Mouse (Mus musculus): ENCODE data around the gene Atxn2. TPM values are rescaled to one million over a fixed set of nuclear protein-coding genes. Genes with fewer than 3 reads are reported as not detected.

Atxn2 gene
- total RNA-seq, 2 experiments from 2014 or later, result 215 to 226 TPM

GRCm38 (mm10) chr5:121761459-121761858 lies 50.3 kb downstream of the Atxn2 start:
- no peak for DNase-seq (ENCODE audit: low spot score in 2 of 2)

- DNase-seq (ENCODE audit: low spot score in 2 of 2), result no peak
These were observed 51.8 kb downstream of the Atxn2 start for GRCm38 (mm10) chr5:121762949-121763348.

DNA sequence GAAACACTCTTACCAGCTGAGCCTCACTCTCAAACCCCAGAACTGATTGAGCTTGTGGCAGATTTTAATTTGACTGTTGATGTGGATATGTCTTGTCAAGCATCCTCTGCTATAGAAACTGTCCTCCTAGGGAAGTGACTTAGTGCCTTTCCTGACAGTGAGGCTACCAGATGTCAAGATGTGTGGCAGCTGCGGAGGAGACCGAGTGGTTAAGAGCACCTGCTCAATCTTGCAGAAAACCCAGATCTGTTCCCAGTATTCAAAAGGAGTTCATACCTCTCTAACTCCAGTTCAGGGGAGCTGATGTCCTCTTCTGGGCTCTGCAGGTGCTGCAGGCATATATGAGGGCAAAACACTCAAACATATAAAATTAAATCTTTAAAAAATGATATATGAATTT lies 53.9 kb downstream of the Atxn2 start:
- DNase-seq (ENCODE audit: low spot score in 2 of 2), result no peak

DNA sequence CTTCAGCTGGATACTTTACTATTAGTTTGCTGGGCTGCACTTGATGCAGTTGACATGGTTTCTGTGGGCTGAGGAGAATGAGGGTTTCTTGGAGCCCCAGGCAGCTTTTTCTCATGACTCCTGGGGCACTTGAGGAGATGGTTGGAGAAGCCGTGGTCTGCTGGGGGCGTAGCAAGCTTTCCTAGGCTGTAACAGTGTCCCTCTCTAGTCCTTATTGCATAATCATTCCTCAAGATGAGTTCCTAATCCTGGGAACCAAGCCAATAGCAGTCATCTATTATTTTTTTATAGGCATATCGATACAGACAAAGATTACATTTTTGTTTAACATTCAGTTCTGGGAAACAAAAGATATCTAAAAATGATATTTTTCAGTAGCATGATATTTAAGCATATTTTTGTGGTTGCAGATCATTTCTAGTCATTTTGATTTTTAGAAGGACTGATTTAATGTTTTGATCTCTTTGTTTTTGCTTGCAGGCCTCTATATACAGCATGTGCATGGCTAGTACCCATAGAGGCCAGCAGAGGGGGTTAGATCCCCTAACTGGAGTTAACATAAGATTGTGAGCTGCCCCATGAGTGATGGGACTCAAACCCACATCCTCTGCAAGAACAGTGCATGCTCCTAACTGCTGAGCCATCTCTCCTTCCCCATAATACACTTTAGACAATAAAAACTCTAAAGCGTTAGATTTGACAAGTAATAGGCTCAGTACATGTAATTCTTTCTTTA lies 55.1 kb downstream of the Atxn2 start:
- no peak for DNase-seq (ENCODE audit: low spot score in 2 of 2)

DNA sequence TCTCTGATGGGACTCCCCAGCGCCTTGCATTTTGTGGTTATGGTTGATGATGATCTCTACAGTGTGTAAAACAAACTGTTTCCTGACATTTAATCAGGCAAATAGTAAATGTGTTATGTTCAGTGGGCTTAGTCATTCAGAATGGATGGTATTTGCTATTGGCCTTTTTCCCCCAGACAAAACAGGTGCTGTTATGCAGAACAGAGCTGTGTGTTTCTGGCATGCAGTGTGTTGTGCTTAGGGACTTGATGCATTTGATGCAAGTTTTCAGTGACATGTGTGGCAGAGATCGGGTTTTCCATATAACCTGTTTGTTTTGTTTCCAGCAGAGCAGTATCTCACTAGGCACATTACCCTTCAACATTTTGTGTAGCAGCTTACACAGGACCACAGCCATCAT lies 56.4 kb downstream of the Atxn2 start:
- DNase-seq (ENCODE audit: low spot score in 2 of 2), result no peak

DNA sequence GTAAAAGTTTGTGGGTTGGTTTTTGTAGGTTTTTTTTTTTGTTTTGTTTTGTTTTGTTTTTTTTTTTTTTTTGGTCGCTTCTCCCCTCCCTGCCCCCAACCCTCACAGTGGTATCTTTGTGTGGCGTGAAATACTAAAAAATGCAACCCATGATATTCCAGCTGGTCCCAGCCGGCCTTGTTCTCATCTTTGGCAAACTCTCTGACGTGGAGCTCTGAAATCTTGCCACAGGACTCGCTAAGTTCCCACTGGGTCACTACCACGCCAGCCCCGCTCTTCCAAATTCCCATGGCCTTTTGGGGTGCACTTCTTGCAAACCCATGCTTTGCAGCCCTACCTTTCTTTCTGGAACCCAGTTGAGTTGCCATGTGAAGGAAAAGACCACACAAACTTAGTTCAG lies 58.7 kb downstream of the Atxn2 start:
- DNase-seq (ENCODE audit: low spot score in 2 of 2), result no peak

DNA sequence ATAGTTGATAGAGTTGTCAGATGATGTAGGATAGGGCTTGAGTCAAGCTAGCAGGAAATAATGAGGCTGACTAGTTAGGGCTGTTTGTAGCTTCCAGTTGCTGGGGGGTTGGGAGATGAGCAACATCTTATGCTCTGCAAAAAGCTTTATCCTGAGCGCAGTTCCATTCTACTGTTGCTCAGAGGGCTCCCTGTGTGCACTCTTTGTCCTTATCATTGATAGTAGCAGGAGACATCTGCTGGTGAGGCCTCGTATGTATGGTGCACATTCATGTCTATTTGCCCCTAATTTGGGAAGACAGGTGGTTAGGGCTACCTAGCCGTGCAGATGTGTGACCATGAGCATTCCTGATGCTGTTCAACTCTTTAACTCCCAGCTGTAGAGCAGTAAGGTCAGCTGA lies 60.5 kb downstream of the Atxn2 start:
- no peak for DNase-seq (ENCODE audit: low spot score in 2 of 2)

DNA sequence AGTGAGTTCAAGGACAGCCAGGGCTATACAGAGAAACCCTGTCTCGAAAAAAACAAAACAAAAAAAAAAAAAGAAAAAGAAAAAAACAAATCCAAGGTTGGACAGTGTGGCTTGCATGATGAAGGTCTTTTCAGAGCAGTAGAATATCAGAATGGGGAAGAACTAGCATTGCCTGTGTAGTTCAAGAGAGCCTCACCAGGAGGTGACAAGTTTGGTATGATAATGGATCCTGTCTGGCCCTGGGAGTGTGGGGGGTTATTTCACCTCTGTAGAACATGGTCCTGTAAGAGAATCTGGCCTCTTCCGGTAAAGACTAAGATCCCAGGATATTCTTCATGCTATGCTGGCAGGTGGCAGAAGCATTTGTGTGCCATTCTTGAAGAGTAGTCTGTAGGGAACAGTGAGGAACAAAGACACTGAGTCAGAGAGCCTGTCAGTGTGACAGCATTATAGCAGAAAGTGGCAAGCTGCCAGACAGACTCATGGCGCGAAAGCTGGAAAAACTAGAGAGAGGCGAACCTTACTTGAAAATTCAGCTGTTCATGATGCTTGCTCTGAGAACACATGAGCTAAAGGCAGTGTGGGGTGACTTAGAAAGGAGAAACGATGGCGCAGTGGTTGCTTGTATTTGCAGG lies 67.5 kb downstream of the Atxn2 start:
- DNase-seq (ENCODE audit: low spot score in 2 of 2), result peak; percentile 63 to 67

DNA sequence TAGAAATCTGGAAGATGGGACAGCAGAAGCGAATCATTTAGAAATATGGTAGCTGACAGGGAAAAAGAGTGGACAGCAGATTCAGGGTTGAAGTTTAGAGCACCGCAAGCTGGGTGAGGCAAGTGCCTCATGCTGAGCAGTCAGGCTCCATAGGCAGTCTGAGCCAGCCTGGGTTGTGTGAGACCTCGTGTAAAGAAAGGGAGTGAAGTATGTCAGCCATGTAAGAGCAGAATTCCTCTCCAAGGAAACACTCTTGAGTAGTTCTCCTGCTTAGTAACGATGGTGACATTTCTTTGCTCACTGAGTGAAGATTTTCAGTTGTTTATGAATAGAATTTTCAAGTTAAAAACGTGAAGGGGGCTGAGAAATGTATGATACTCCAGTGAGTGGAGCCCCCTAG lies 69.0 kb downstream of the Atxn2 start:
- no peak for DNase-seq (ENCODE audit: low spot score in 2 of 2)

- DNase-seq (ENCODE audit: low spot score in 2 of 2), result no peak
These were observed 71.3 kb downstream of the Atxn2 start for GRCm38 (mm10) chr5:121782467-121782866.

- no peak for DNase-seq (ENCODE audit: low spot score in 2 of 2)
These were observed 72.8 kb downstream of the Atxn2 start for GRCm38 (mm10) chr5:121783862-121784500.

DNA sequence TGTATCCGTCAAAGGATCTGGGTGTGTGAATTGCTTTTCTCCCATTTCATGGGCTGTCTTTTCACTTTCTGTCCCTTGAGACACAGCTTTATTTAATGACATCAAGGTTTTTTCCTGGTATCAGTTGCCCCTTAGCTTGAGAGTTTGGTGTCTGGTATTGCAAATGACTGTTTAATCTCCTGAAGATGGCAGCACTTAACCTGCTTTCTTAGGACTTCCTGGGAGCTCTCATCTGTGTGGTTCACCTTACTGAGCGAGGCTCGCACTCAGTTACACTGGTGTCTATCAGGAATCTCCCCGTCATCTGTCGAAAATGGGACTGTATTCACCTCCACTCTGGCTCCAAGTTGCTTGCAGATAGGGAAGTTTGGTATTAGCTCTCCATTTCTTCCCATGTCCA lies 79.9 kb downstream of the Atxn2 start:
- DNase-seq (ENCODE audit: low spot score in 2 of 2), result no peak

- DNase-seq (ENCODE audit: low spot score in 2 of 2), result no peak
These were observed 84.7 kb downstream of the Atxn2 start for GRCm38 (mm10) chr5:121795800-121796199.

GRCm38 (mm10) chr5:121798447-121798846 lies 87.3 kb downstream of the Atxn2 start:
- no peak for DNase-seq (ENCODE audit: low spot score in 2 of 2)

DNA sequence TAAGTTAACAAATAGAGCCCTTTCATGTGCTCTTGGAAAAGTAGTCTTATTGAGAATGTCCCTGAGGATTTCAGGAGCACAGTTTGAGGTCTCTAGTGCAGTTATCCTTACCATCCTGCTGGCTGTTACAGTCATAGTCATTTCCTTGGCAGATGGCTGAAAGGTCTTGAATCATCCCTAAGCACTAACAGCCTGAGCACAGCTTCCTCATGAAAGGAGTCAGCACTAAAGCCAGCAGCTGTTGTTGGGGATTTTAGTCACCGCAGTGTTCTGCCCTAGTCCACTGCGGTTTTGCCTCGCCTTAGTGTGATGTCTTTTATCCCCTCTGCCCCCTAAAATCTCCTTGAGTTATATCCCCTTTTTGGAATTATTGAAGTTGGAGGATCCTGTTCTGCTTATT lies 96.0 kb downstream of the Atxn2 start:
- DNase-seq (ENCODE audit: low spot score in 2 of 2), result no peak

GRCm38 (mm10) chr5:121808202-121808601 lies 97.1 kb downstream of the Atxn2 start:
- no peak for DNase-seq (ENCODE audit: low spot score in 2 of 2)

GRCm38 (mm10) chr5:121809667-121810224 lies 98.6 kb downstream of the Atxn2 start:
- no peak for DNase-seq (ENCODE audit: low spot score in 2 of 2)

DNA sequence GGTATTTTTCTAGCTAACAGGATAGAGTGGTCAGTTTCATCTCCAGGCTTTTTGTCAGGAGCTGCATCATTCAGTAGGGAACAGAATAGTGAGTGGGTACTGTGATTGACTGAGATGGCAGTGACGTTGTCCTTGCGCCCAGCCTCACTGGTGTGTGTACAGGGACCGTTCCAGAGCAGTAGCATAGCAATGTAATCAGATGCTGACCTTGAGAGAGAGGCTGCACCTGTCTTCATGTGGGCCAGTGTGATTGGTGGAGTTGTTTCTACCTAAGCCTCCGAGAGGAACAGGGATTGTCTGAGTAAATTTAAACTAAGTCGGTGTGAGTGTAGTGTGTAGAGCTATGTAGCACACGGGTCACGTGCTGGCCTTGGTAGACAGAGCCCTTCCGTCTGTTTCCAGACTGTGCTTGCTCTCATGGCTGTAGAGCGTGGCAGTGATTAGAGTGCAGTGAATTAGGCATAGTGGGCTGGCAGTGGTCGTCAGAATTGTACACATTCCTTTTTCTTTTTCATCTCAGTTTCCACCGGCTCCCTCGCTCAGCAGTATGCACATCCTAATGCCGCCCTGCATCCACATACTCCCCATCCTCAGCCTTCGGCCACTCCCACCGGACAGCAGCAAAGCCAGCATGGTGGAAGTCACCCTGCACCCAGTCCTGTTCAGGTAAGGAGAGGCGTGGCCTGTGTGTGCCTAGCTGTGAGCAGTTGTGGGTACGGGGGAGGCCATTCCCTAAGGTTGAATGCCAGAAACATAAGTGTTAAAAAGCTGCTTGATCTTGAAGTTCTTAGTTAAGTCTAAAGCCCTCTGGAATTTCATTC lies 99.4 kb downstream of the Atxn2 start:
- DNase-seq (ENCODE audit: low spot score in 2 of 2), result no peak

- no peak for DNase-seq (ENCODE audit: low spot score in 2 of 2)
These were observed 100.4 kb downstream of the Atxn2 start for GRCm38 (mm10) chr5:121811485-121811931.

GRCm38 (mm10) chr5:121812526-121813243 lies 101.5 kb downstream of the Atxn2 start:
- no peak for DNase-seq (ENCODE audit: low spot score in 2 of 2)

DNA sequence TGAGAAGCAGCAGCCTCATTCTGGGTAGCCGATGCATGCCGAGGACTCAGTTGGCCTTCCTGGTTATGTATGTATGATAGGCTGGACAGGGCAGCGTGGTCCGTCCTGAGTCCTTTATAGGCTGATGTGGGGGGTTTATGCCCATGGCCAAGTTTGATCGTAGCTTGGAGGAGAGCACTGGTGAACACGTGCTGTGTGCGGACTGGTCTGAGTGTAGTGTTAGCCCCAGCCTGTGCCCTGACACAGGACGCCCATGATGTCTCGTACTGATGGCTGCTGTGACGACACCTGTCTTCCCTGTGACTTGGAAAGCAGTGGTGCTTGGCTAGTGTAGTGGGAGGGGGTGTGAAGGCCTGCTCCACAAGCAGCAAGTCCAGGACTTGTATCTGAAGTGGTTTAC lies 102.6 kb downstream of the Atxn2 start:
- DNase-seq (ENCODE audit: low spot score in 2 of 2), result no peak
